Mouse (Mus musculus) thymus, adult 2 months (tissue): ENCODE data around the gene Pde10a. TPM values are rescaled to one million over a fixed set of nuclear protein-coding genes. Genes with fewer than 3 reads are reported as not detected.
A peak's percentile ranks its signal among the peaks of the same experiment; 100 is the strongest.

ENCODE experiments used
- DNase-seq: peaks from one replicate; pipeline ENCODE4 v3.0.0; 2021
- H3K27ac ChIP-seq: fragments of 200-500 bp; 2 replicates; pipeline ENCODE4 v1.5.1; 2012; ENCODE audit warnings: low read length, control low read depth; ENCODE audit not compliant: control insufficient read depth, insufficient read depth
- H3K27me3 ChIP-seq: fragments of 200-500 bp; 2 replicates; pipeline ENCODE4 v1.6.1; 2012; ENCODE audit warnings: mild to moderate bottlenecking, low read length, moderate library complexity, mixed read lengths; ENCODE audit not compliant: control insufficient read depth, insufficient read depth
- H3K36me3 ChIP-seq: fragments of 200-500 bp; 2 replicates; pipeline ENCODE4 v1.6.1; 2012; ENCODE audit warnings: mild to moderate bottlenecking, low read length, moderate library complexity; ENCODE audit not compliant: control insufficient read depth, insufficient read depth
- H3K4me1 ChIP-seq: fragments of 200-500 bp; replicated peaks from 2 replicates; pipeline ENCODE4 v1.6.1; 2012; ENCODE audit warnings: low read length; ENCODE audit not compliant: control insufficient read depth, insufficient read depth
- H3K4me3 ChIP-seq: fragments of 200-500 bp; 2 replicates; pipeline ENCODE4 v1.5.1; 2012; ENCODE audit warnings: mild to moderate bottlenecking, low read length, control low read depth, moderate library complexity; ENCODE audit not compliant: control insufficient read depth, insufficient read depth
- CTCF ChIP-seq: fragments of 200-500 bp; IDR thresholded peaks from 2 replicates; pipeline ENCODE4 v1.5.1; 2012; ENCODE audit warnings: mild to moderate bottlenecking, control low read depth, low read length, moderate library complexity, borderline replicate concordance; ENCODE audit not compliant: control insufficient read depth, poor library complexity, insufficient read depth; ENCODE audit errors: extremely low read depth
- POLR2A ChIP-seq: fragments of 200-500 bp; IDR thresholded peaks from 2 replicates; pipeline ENCODE4 v1.6.1; 2012; ENCODE audit warnings: mild to moderate bottlenecking, low read length, control low read depth, moderate library complexity; ENCODE audit not compliant: control insufficient read depth, poor library complexity, insufficient read depth; ENCODE audit errors: extremely low read depth
- WGBS: fragments of 180-500 bp; shearing (Covaris S2); methylation state at CpG from one replicate; pipeline ENCODE4 v1.1.7; 2018; 5-methylcytosine and 5-hydroxymethylcytosine counted together
- polyA plus RNA-seq: library from polyadenylated mRNA; depleted of rRNA; stranded (reverse); fragments of >200 nt; gene quantifications from 2 replicates; pipeline ENCODE4 v1.2.3, GENCODE M21; 2012

Gene Pde10a
- polyA plus RNA-seq, 1 experiment = 4.8 TPM

GRCm38 (mm10) chr17:8505669-8506426, 19.3 kb upstream of the Pde10a start:
- TF ChIP-seq CTCF (no peak), POLR2A (no peak)
- peak; percentile 76 for DNase-seq
- Histone ChIP-seq H3K36me3 (no peaks in the 10 kb centered on the region), H3K4me3 (peak overlapping the region; percentile 56), H3K27me3 (no peaks in the 10 kb centered on the region), H3K27ac (no peak overlapping the region), H3K4me1 (peaks cover 8% of the 10 kb centered on the region)
- whole genome bisulfite sequencing = 4% methylated on average over 20 of the region's 20 CpGs

GRCm38 (mm10) chr17:8506726-8507125, 18.4 kb upstream of the Pde10a start:
- Histone ChIP-seq H3K36me3 (no peaks in the 10 kb centered on the region), H3K4me3 (no peak overlapping the region), H3K27me3 (no peaks in the 10 kb centered on the region), H3K4me1 (peaks cover 8% of the 10 kb centered on the region), H3K27ac (no peak overlapping the region)
- 67% methylated on average over 6 of the region's 6 CpGs for WGBS
- no peak for DNase-seq
- TF ChIP-seq POLR2A = no peak
- no peak for TF ChIP-seq CTCF

GRCm38 (mm10) chr17:8507654-8508053, 17.5 kb upstream of the Pde10a start:
- peaks cover 8% of the 10 kb centered on the region for H3K4me1 ChIP-seq
- no peak for TF ChIP-seq POLR2A
- TF ChIP-seq CTCF = no peak
- no peaks in the 10 kb centered on the region for H3K36me3 ChIP-seq
- WGBS = 48% methylated on average over 3 of the region's 3 CpGs
- H3K4me3 ChIP-seq = no peak overlapping the region
- no peaks in the 10 kb centered on the region for H3K27me3 ChIP-seq
- no peak overlapping the region for H3K27ac ChIP-seq
- DNase-seq = no peak

- TF ChIP-seq CTCF (no peak), POLR2A (no peak)
- H3K36me3 ChIP-seq = no peaks in the 10 kb centered on the region
- 4% methylated on average over 16 of the region's 16 CpGs for WGBS
- H3K27me3 ChIP-seq = no peaks in the 10 kb centered on the region
- peaks cover 8% of the 10 kb centered on the region for H3K4me1 ChIP-seq
- no peak overlapping the region for H3K4me3 ChIP-seq
- peak; percentile 32 for DNase-seq
- H3K27ac ChIP-seq = no peak overlapping the region
Measured at GRCm38 (mm10) chr17:8508305-8509141, 16.6 kb upstream of the Pde10a start.

GRCm38 (mm10) chr17:8516006-8516405, 9.2 kb upstream of the Pde10a start:
- DNase-seq = no peak
- no peak for TF ChIP-seq CTCF
- H3K4me1 ChIP-seq = no peaks in the 10 kb centered on the region
- H3K36me3 ChIP-seq = no peaks in the 10 kb centered on the region
- WGBS = 78% methylated on average over 6 of the region's 6 CpGs
- H3K27ac ChIP-seq = no peak overlapping the region
- H3K27me3 ChIP-seq = no peaks in the 10 kb centered on the region
- no peak overlapping the region for H3K4me3 ChIP-seq

- H3K36me3 ChIP-seq = no peaks in the 10 kb centered on the region
- no peak for DNase-seq
- WGBS = 37% methylated on average over 3 of the region's 3 CpGs
- H3K4me1 ChIP-seq = peaks cover 9% of the 10 kb centered on the region
- no peak overlapping the region for H3K4me3 ChIP-seq
- peaks cover 11% of the 10 kb centered on the region for H3K27me3 ChIP-seq
- TF ChIP-seq CTCF (no peak), POLR2A (no peak)
- H3K27ac ChIP-seq = no peak overlapping the region
Measured at GRCm38 (mm10) chr17:8523986-8524385, 1.2 kb upstream of the Pde10a start.
